Mouse (Mus musculus) spleen, embryonic (tissue): ENCODE results near the gene Mrpl55.

Experiments
- CTCF ChIA-PET: fragments of 350-600 bp; sonication (Branson Sonifier 250); formaldehyde crosslinking; loops from one replicate; lab custom pipeline; 2022; lab: Charles Lee

Gene Mrpl55

GRCm38 (mm10) chr11:59226787-59227603 lies 24.7 kb downstream of the Mrpl55 start:
- CTCF ChIA-PET: no interaction called here

- CTCF ChIA-PET: no interaction called here
These were observed 25.4 kb downstream of the Mrpl55 start for GRCm38 (mm10) chr11:59227604-59228121.

GRCm38 (mm10) chr11:59228122-59228953 lies 26.1 kb downstream of the Mrpl55 start, which contains the start of gene Arf1:
Gene Arf1 (minus strand): TSS chr11:59228270.
- CTCF ChIA-PET: no interaction called here

GRCm38 (mm10) chr11:59230144-59230760 lies 28.0 kb downstream of the Mrpl55 start:
- CTCF ChIA-PET: no interaction called here

- CTCF ChIA-PET: interaction anchor here (0.7 kb wide), 1 partner anchor 1075 kb away, joined by 6 read pairs; no protein-coding TSS in a partner anchor
These were observed 30.5 kb downstream of the Mrpl55 start for GRCm38 (mm10) chr11:59232797-59233196.

- CTCF ChIA-PET: interaction anchor here (0.6 kb wide), 1 partner anchor 79 kb away, joined by 9 read pairs; no protein-coding TSS in a partner anchor
These were observed 36.5 kb downstream of the Mrpl55 start for GRCm38 (mm10) chr11:59238525-59239427.

GRCm38 (mm10) chr11:59239428-59239785 lies 37.1 kb downstream of the Mrpl55 start:
- CTCF ChIA-PET: no interaction called here

- CTCF ChIA-PET: no interaction called here
These were observed 37.5 kb downstream of the Mrpl55 start for GRCm38 (mm10) chr11:59239796-59240195.

- CTCF ChIA-PET: interaction anchor here (0.5 kb wide), 1 partner anchor 11 kb away, joined by 6 read pairs; no protein-coding TSS in a partner anchor
These were observed 39.6 kb downstream of the Mrpl55 start for GRCm38 (mm10) chr11:59241841-59242240.

GRCm38 (mm10) chr11:59243856-59244255 lies 41.6 kb downstream of the Mrpl55 start:
- CTCF ChIA-PET: no interaction called here

GRCm38 (mm10) chr11:59248101-59248500 lies 45.8 kb downstream of the Mrpl55 start:
- CTCF ChIA-PET: no interaction called here
